Mouse (Mus musculus) G1E (cell line): ENCODE results near the gene Dydc2.

Experiments used
- CTCF ChIP-seq: IDR thresholded peaks from 2 replicates; pipeline ENCODE4 v1.5.1; 2012; ENCODE audit warnings: low read depth, low read length, inconsistent platforms, mixed read lengths
- GATA1 ChIP-seq: IDR thresholded peaks from 2 replicates; pipeline ENCODE4 v1.6.1; 2012; ENCODE audit warnings: borderline replicate concordance, low read length, inconsistent platforms, mixed read lengths
- POLR2AphosphoS5 ChIP-seq: IDR thresholded peaks from 2 replicates; pipeline ENCODE4 v1.6.1; 2012; ENCODE audit warnings: low read depth, low read length, inconsistent platforms; ENCODE audit not compliant: insufficient replicate concordance
- TAL1 ChIP-seq: conservative IDR thresholded peaks from 2 replicates; pipeline ENCODE4 v1.6.1; 2012; ENCODE audit warnings: low read depth, low read length, inconsistent platforms, mixed read lengths

- TF ChIP-seq CTCF, result no peak
- TF ChIP-seq TAL1, result no peak
- no peak for TF ChIP-seq GATA1
- no peak for TF ChIP-seq POLR2AphosphoS5
These were observed 55.9 kb downstream of the Dydc2 start for GRCm38 (mm10) chr14:41013143-41013542.
